Mouse (Mus musculus): ENCODE measurements around the gene 9930111J21Rik2.
"Not testable (repeated sequence)": the region's sequence is repeated elsewhere in the genome, so short reads cannot be mapped to it uniquely, and the experiment has no call there.

9930111J21Rik2 gene

DNA sequence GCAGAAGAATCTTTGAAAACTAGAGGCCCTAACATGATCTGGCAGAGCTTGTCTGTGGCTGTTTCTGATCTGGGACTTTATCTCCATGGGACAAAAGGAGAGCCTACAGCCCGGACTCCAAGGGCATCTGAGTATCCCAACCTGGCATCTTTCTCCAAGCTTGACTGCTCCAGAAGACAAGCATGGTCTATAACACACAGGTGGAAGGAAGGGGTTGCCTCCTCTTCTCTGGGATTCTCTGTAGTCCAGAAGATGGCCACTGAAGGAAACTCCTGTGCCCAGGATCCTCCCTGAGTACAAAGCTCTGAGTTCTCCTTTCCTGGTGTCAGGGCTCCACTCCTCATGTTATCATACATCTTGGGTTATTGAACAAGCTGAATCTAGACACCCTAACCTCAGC, 29.6 kb upstream of the 9930111J21Rik2 start:
- in situ Hi-C loops (cut with MboI, MseI) = loop anchor here (10.0 to 25.0 kb wide), 2 partner anchors 96 to 1857 kb away; partner anchors contain the start of genes 4933414I15Rik and Zfp354b

DNA sequence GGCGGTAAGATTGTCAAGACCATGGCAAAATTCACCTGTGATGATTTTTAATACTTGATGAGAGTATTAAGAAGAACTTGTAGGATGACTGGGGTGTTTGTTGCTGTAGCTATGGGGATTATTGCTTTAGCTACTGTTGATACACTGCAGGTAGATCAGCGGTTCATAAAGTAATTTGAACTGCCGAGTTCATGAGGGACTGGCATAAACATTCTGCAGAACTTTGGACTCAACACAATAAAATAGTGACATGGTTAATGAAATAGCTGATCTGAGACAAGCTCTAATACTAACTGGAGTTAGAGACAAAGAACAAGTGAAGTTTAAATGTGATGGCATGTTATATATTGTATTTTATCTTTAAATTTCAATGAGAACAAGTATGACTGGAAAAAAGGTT, 27.7 kb upstream of the 9930111J21Rik2 start:
- in situ Hi-C loops (cut with MboI, MseI) = loop anchor here (25.0 kb wide), 1 partner anchor 1859 kb away; the partner anchor contains the start of genes 4933414I15Rik and Zfp354b

DNA sequence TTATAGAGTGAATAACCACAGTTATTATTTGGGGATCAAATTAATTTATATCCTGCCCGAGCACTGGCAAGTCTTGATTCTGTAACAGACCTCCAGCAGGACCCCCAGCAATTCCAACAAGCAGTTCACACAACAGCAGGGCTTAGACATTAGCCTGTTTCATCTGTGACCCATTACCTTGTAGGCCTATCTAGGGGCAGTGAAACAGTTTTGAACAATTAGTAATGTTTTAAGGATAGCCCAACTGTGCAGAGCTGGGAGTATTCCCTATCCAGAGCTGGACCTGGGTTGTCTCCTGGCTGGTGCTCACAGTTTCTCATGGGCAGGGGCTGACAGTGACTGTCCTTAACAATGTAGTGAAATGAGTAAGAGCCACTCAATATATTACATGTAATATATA, 26.0 kb upstream of the 9930111J21Rik2 start:
- in situ Hi-C loops (cut with MboI, MseI) = loop anchor here (25.0 kb wide), 1 partner anchor 1860 kb away; the partner anchor contains the start of genes 4933414I15Rik and Zfp354b

DNA sequence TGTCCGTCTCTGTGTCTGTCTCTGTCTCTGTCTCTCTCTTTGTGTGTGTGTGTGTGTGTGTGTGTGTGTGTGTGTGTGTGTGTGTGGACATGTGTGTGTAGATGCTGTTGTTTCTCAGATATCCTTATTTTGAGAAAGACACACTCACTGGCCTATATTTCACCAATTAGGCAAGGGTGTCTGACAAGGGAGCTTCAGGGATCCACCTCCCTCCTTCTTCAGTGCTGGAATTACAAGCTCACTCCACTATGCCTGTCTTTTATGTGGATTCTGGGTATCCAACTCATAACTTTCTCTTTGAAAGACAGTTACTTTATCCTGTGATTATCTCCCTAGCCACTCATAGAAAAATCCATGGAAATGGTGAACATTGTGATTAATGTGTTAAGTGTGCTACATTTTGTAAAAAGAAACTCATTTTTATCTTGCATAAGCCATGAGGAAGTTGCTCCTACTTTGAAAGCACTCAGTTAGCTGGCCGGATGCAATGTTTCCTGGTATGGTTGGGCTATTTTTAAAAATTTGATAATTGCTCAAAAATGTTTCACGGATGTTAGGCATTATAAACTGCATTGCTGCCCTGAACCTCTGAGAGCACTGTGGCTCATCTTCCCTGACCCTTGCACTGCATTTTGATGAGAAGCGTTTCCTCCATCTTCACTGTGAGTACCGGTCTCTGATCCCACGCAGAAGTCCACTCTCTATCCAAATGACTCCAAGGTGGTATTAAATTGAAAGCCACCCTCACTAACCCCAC, 25.1 kb upstream of the 9930111J21Rik2 start, which contains the start of gene Ifi47:
Gene Ifi47 (plus strand): TSS at position 587 of the 757 bp plus-strand sequence.
- in situ Hi-C loops (cut with MboI, MseI) = loop anchor here (25.0 kb wide), 1 partner anchor 1861 kb away; the partner anchor contains the start of genes 4933414I15Rik and Zfp354b

DNA sequence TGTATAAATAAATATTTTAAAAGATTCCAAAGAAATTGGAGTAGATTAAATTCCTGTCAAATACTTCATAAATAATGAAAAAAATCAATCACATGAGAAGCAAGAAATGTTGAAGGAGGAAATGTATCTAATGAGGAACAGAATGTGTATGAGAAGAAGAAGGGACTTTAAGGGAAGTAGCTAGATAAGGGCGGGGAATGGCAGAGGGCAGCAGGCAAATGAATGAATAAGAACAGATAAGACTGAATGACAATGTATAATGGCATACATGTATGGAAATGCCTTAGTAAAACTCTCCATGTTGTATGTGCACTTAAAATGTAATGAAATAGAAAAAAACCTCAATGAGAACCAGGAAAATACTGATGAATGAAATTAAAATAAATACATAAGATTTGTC, 17.3 kb upstream of the 9930111J21Rik2 start:
- in situ Hi-C loops (cut with MboI, MseI) = no loop called here

DNA sequence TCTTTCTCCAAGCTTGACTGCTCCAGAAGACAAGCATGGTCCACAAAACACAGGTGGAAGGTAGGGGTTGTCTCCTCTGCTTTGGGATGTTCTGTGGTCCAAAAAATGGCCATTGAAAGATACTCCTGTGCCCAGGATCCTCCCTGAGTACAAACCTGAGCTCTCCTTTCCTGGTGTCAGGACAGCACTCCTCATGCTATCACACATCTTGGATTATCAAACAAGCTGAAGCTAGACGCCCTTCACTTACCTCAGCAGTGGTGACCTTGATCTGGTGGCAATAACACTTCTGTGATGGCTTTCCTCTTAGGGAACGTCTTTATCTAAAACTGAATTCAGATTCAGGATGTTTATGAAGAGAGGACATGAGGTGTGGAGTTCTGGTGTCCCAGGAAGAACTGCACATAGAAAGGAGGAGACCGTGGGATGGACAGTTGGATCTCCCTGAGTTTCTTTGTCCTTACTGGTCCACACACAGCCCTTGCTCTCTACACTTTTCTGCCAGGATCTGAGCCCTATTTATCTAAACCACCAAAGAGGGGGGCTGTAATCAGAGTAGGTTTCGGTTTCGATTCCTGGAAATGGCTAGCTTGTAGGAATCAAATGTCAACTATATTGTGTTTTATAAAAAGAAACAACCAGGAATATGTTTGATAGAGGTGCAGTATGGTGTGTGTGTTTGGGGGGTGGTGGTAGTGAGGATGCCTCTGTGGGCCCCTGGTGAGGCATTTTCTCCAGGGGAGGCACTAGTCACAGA, 12.8 kb upstream of the 9930111J21Rik2 start, which contains the start of gene Tgtp2:
Gene Tgtp2 (minus strand): TSS at position 494 of the 757 bp plus-strand sequence.
- in situ Hi-C loops (cut with MboI, MseI) = not testable (repeated sequence)

DNA sequence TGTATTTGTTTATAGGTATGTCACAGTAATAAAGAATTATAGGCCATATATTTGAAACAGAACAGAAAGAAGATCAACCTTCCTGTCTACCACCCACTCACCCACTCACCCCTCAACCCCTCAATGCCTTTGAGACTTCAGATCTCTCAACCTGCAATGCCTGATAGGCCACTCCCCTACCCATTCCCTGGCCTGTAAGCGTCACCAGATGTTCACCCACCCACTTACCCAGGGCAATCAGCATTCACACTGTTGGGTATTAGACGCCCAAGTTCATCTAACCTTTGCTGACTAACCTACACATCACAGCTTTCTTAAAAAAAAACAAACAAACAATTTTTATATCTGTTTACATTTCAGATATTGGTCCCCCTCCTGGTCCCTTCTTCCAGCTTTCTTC, 10.8 kb upstream of the 9930111J21Rik2 start:
- in situ Hi-C loops (cut with MboI, MseI) = not testable (repeated sequence)

DNA sequence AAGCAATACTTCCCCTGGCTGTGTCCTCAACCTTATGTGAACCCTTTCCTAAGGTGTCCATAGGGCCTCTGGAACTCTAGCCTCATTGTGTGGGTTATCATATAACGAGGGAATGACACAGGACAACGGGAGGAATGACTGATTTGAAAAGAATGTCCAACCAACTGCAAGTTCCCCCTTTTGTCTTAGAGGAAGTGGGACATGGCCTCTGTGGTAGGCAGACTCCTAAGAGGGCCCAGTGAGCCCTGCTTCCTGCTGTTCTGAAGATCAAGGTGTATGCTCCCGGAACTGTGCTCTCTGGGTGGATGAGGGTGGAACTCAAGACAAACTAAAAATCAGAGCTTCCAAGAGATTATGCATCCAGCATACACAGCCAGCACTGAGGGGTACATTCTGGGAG, 9.0 kb upstream of the 9930111J21Rik2 start:
- in situ Hi-C loops (cut with MboI, MseI) = not testable (repeated sequence)

DNA sequence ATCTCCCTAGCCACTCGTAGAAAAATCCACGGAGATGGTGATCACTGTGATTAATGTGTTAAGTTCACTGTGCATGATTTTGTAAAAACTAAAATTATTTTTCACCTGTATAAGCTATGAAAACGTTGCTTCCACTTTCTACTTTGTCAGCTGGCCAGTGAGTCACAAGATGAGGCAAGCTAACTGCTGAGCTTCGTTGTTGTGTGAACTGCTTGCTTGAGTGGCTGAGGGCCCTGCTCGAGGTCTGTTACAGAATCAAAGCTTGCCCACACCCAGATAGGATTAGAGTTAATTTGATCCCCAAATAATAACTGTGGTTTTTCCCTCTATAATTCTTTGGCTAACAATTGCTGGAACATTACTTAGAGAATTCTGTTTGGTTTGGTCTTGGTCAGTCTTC, 852 bp upstream of the 9930111J21Rik2 start:
- in situ Hi-C loops (cut with MboI, MseI) = not testable (repeated sequence)

DNA sequence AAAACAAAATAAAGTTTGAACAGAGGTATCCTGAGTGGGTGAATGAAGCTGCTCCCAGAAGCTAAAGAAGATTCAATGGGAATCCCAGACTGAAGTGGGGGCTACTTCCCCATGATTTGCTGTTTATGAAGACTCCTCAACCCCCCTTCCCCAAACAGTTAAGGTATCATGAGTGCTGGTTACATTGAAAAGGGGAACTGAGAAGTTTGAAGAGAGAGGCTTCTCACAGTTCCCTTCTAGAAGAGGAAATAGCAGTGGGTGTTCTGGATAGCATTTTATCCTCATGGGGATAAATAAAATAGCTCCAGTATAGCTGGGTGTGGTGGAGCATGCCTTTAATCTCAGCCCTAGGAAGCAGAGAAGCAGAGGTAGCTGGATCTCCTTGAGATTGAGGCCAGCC, 978 bp downstream of the 9930111J21Rik2 start:
- in situ Hi-C loops (cut with MboI, MseI) = not testable (repeated sequence)

DNA sequence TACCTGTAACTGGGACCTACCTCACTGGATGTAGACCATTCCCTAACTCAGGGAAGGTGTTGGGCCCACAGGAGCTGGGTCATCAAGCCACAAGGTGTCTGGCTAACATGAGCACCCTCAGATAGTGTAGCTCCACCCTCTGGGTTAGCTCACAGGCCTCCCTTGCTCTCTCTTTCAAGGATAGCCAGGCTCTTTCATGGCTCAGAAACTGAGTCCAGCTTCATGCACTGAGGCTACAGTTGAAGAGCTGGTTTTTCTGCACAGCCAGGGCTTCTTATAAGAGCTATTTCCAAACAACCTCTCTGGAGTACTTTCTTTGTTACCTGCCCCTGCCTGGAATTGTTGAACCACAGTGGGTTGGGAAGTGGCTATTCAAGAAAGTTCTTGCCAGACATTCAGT, 39.0 kb downstream of the 9930111J21Rik2 start:
- in situ Hi-C loops (cut with MboI, MseI) = not testable (repeated sequence)

DNA sequence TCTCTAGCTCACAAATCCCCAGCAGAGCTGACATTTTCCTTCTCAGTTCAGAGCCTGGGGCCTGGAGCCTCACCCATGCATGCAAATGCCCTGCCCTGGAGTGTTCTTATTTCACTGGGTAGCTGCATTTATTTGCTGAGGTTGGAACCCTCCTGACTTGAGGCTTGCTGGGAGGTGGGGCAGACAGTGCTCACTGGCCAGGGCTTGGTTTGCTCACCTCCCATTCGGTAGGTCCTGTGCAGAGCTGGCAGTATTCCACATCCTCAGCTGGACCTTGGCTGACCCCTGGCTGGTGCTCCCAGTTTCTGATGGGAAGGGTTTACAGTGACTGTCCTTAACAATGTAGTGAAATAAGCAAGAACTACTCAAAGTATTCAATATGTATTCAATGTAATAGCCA, 44.3 kb downstream of the 9930111J21Rik2 start:
- in situ Hi-C loops (cut with MboI, MseI) = loop anchor here (5.0 kb wide), 1 partner anchor 74 kb away; no protein-coding TSS in a partner anchor

DNA sequence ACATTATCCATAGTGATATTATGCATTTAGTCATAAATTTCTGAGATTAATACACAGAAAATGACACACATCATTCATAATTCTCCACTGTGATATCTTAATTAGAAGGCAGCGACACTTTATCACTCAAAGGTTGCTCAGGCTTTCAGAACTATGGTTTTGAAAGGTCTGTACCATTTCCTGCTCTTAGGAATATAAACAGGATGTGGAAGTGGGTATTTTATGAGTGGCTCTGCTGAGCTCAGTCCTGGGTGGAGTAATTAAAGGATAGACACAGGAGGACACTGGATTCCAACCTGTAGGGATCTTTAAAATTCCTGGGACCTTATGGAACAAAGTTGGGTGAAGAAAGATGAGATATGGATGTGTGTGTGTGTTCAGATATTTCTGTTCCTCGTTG, 44.7 kb downstream of the 9930111J21Rik2 start:
- in situ Hi-C loops (cut with MboI, MseI) = loop anchor here (5.0 kb wide), 1 partner anchor 74 kb away; no protein-coding TSS in a partner anchor

DNA sequence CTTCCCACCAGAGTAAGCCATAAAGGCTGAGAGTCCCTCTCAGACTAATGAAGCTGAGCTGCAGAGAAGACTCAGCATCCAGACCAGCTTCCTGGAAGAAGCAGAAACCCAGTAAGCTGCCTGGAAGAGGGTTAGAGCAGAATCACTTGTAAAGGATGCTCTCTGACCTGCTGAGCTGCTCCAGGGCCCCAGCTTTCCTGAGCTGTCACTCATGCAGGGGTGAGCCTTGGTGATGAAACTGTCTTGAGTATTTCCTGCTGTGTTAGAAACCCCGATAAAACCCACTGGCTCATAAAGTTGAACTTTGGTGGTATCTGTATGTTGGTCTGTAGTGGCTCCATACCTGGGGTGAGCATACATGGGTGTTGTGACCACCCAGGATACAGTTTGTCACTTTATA, 50.6 kb downstream of the 9930111J21Rik2 start:
- in situ Hi-C loops (cut with MboI, MseI) = not testable (repeated sequence)

DNA sequence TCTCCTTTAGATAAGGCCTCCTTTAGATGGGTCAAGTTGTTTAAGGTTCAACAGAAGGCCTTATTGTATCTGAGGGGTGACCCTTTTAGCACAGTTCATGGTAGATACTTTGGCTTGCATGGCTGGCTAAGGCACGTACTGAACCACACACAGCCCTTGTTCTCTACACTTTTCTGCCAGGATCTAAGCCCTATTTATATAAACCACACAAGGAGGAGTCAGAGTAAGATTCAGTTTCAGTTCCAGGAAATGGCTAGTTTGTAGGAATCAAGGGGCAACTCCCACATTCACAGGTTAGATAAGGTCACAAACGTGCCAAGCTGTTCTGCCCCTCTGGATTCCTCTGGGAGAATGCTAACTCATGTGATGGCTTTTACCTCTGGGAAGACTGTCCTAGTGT, 57.0 kb downstream of the 9930111J21Rik2 start, which contains the start of gene Tgtp1:
Gene Tgtp1 (minus strand): TSS at position 155 of the 400 bp plus-strand sequence.
- in situ Hi-C loops (cut with MboI, MseI) = loop anchor here (5.0 kb wide), 1 partner anchor 63 kb away; no protein-coding TSS in a partner anchor

DNA sequence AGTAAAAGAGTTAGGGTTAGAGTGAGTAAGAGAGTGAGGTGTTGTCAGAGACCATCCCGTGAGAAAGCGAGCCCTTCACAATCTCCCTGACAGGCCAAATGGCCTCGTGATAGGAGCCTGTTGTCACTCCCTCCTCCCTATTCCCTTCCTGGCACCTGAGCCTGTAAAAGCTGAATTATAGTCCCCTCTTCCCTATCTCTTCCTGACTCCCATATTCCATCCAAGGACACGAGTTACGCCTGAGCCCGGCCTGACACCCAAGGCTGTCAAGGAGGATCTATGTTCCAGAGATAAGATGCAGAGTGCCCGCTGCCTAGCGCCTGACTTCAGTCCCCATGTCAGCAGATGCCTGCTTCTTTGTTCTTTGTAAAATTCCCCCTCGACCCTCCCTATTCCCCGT, 57.7 kb downstream of the 9930111J21Rik2 start:
- in situ Hi-C loops (cut with MboI, MseI) = loop anchor here (5.0 kb wide), 1 partner anchor 64 kb away; no protein-coding TSS in a partner anchor

DNA sequence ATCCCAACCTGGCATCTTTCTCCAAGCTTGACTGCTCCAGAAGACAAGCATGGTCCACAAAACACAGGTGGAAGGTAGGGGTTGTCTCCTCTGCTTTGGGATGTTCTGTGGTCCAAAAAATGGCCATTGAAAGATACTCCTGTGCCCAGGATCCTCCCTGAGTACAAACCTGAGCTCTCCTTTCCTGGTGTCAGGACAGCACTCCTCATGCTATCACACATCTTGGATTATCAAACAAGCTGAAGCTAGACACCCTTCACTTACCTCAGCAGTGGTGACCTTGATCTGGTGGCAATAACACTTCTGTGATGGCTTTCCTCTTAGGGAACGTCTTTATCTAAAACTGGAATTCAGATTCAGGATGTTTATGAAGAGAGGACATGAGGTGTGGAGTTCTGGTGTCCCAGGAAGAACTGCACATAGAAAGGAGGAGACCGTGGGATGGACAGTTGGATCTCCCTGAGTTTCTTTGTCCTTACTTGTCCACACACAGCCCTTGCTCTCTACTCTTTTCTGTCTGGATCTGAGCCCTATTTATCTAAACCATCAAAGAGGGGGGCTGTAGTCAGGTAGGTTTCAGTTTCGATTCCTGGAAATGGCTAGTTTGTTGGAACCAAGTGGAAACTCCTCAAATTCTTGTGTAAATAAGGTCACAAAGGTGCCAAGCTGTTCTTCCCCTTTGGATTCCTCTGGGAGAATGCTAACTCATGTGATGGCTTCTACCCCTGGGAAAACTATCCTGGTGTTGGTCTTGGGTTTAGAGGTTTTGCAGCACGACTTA, 59.1 kb downstream of the 9930111J21Rik2 start, which contains the start of gene Gm12185:
Gene Gm12185 (minus strand): TSS at position 487 of the 781 bp plus-strand sequence.
- in situ Hi-C loops (cut with MboI, MseI) = loop anchor here (5.0 kb wide), 1 partner anchor 65 kb away; no protein-coding TSS in a partner anchor

DNA sequence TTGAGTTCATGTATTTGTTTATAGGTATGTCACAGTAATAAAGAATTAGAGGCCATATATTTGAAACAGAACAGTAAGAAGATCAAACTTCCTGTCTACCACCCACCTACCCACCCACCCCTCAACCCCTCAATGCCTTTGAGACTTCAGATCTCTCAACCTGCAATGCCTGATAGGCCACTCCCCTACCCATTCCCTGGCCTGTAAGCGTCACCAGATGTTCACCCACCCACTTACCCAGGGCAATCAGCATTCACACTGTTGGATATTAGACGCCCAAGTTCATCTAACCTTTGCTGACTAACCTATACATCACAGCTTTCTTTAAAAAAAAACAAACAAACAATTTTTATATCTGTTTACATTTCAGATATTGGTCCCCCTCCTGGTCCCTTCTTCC, 61.1 kb downstream of the 9930111J21Rik2 start:
- in situ Hi-C loops (cut with MboI, MseI) = loop anchor here (5.0 to 10.0 kb wide), 2 partner anchors 67 to 95 kb away; no protein-coding TSS in a partner anchor

DNA sequence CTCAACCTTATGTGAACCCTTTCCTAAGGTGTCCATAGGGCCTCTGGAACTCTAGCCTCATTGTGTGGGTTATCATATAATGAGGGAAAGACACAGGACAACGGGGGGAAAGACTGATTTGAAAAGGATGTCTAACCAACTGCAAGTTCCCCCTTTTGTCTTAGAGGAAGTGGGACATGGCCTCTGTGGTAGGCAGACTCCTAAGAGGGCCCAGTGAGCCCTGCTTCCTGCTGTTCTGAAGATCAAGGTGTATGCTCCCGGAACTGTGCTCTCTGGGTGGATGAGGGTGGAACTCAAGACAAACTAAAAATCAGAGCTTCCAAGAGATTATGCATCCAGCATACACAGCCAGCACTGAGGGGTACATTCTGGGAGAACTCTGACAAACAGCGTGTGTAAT, 62.8 kb downstream of the 9930111J21Rik2 start:
- in situ Hi-C loops (cut with MboI, MseI) = loop anchor here (10.0 kb wide), 1 partner anchor 97 kb away; no protein-coding TSS in a partner anchor

DNA sequence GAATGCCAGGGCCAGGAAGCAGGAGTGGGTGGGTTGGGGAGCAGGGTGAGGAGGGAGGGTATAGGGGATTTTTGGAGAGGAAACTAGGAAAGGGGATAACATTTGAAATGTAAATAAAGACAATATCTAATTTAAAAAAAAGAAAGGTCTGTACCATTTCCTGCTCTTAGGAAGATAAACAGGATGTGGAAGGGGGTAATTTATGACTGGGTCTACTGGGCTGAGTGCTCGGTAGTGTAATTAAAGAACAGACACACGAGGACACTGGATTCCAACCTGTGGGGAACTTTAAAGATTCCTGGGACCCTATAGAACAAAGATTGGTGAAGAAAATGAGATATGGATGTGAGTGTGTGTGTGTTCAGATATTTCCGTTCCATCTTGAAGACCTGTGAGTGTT, 68.2 kb downstream of the 9930111J21Rik2 start:
- in situ Hi-C loops (cut with MboI, MseI) = loop anchor here (10.0 kb wide), 1 partner anchor 102 kb away; no protein-coding TSS in a partner anchor

DNA sequence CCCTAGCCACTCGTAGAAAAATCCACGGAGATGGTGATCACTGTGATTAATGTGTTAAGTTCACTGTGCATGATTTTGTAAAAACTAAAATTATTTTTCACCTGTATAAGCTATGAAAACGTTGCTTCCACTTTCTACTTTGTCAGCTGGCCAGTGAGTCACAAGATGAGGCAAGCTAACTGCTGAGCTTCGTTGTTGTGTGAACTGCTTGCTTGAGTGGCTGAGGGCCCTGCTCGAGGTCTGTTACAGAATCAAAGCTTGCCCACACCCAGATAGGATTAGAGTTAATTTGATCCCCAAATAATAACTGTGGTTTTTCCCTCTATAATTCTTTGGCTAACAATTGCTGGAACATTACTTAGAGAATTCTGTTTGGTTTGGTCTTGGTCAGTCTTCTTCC, 71.0 kb downstream of the 9930111J21Rik2 start:
- in situ Hi-C loops (cut with MboI, MseI) = loop anchor here (10.0 kb wide), 1 partner anchor 105 kb away; no protein-coding TSS in a partner anchor

All from T-helper 2 cell (primary cell).